Mouse (Mus musculus) lung, postnatal 4 days (tissue): ENCODE measurements at regions not wholly inside any gene's neighbourhood (a gene's known extent, or its start where the extent isn't known, plus 50 kb on each side); places are given as distances from the start of the nearest gene placed in this dataset.

Experiments used
- DNase-seq, 2 experiments: peaks; one replicate each; pipeline ENCODE4 v3.0.0; 2021

- DNase-seq, result no peak
These were observed 60.1 kb upstream of the Kcnj6 start for GRCm38 (mm10) chr16:95057596-95057995.

- DNase-seq, result no peak
These were observed 66.9 kb upstream of the Kcnj6 start for GRCm38 (mm10) chr16:95064423-95064822.

- DNase-seq, result no peak
These were observed 69.2 kb upstream of the Kcnj6 start for GRCm38 (mm10) chr16:95066687-95067086.

GRCm38 (mm10) chr16:95092471-95093221 is 95.1 kb upstream of the Kcnj6 start:
- DNase-seq, result no peak

GRCm38 (mm10) chr16:95093753-95094152 is 96.3 kb upstream of the Kcnj6 start:
- DNase-seq, result peak; percentile 53 to 62

- DNase-seq, result no peak
These were observed 103.5 kb upstream of the Kcnj6 start for GRCm38 (mm10) chr16:95100954-95101353.

- DNase-seq, result no peak
These were observed 120.0 kb upstream of the Kcnj6 start for GRCm38 (mm10) chr16:95117531-95117930.

GRCm38 (mm10) chr16:95119293-95119692 is 121.8 kb upstream of the Kcnj6 start:
- DNase-seq, result no peak

- no peak for DNase-seq
These were observed 124.5 kb upstream of the Kcnj6 start for GRCm38 (mm10) chr16:95122048-95122447.

- DNase-seq, result no peak
These were observed 129.7 kb upstream of the Kcnj15 start for GRCm38 (mm10) chr16:95127616-95128015.

GRCm38 (mm10) chr16:95131815-95132214 is 125.5 kb upstream of the Kcnj15 start:
- no peak for DNase-seq

- no peak for DNase-seq
These were observed 118.5 kb upstream of the Kcnj15 start for GRCm38 (mm10) chr16:95138809-95139208.

GRCm38 (mm10) chr16:95141510-95142394 is 115.6 kb upstream of the Kcnj15 start:
- DNase-seq, result no peak

GRCm38 (mm10) chr16:95150499-95150898 is 106.9 kb upstream of the Kcnj15 start:
- no peak for DNase-seq

- DNase-seq, result no peak
These were observed 105.9 kb upstream of the Kcnj15 start for GRCm38 (mm10) chr16:95151499-95151898.

- DNase-seq, result no peak
These were observed 105.4 kb upstream of the Kcnj15 start for GRCm38 (mm10) chr16:95151914-95152313.

- DNase-seq, result no peak
These were observed 104.5 kb upstream of the Kcnj15 start for GRCm38 (mm10) chr16:95152742-95153383.

- DNase-seq, result no peak
These were observed 89.0 kb upstream of the Kcnj15 start for GRCm38 (mm10) chr16:95168349-95168748.

- DNase-seq, result no peak
These were observed 88.0 kb upstream of the Kcnj15 start for GRCm38 (mm10) chr16:95169346-95169745.

GRCm38 (mm10) chr16:95180562-95180961 is 76.8 kb upstream of the Kcnj15 start:
- no peak for DNase-seq

- DNase-seq, result no peak
These were observed 72.0 kb upstream of the Kcnj15 start for GRCm38 (mm10) chr16:95185341-95185740.

- no peak for DNase-seq
These were observed 68.2 kb upstream of the Kcnj15 start for GRCm38 (mm10) chr16:95189114-95189513.

GRCm38 (mm10) chr16:95194151-95194550 is 63.2 kb upstream of the Kcnj15 start:
- DNase-seq, result no peak

GRCm38 (mm10) chr16:95196141-95196540 is 61.2 kb upstream of the Kcnj15 start:
- no peak for DNase-seq
